Comparison of ENCODE assay signal across 7 mouse cellular contexts in the genomic region with DNA sequence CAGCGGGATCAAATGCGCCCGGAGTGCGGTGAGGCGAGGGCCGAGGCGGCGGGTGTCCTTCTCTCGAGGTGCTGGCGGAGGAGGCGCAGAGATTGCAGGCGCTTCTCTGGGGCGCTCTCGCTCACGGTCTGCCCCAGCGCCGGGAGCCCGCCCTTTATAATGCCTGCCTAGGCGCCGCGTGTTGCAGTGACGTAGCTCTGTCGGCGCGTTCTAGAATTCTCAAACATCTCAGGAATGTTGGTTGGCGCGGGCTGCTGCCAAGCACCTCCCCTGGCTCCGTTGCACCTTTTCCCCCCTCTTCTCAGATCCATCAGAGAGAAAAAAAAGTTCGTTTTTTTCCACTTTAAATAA. TPM values are rescaled to one million over a fixed set of nuclear protein-coding genes. Genes with fewer than 3 reads are reported as not detected.
DNase-seq lines count a peak whose midpoint lies in the region; ATAC-seq lines count a peak whose summit lies in the region.

A gene (minus strand): TSS at position 130 of the 351 bp plus-strand sequence.

- WGBS in intestine, embryonic 16.5 days: 0% methylated on average over 28 of the region's 29 CpGs

- H3K27me3 ChIP-seq in intestine, embryonic 16.5 days (replicated peaks; ENCODE audit: control insufficient read depth, insufficient read depth, low read length): no peaks in the 10 kb centered on the region

- H3K36me3 ChIP-seq in intestine, embryonic 16.5 days (ENCODE audit: control insufficient read depth, insufficient read depth, low read length): peaks cover 6% of the 10 kb centered on the region

- peak within 1 kb of the TSS; percentile 90 for H3K27ac ChIP-seq in intestine, embryonic 16.5 days (ENCODE audit: low read length)

- H3K4me1 ChIP-seq in intestine, embryonic 16.5 days (ENCODE audit: control insufficient read depth, insufficient read depth, low read length): peaks cover 3% of the 10 kb centered on the region; the same call in 1 of the 2 replicates

- peak; percentile 68 to 77 for DNase-seq in adrenal gland, adult 18-20 months (ENCODE audit: low spot score in 2 of 2)
- peak; percentile 89 for DNase-seq in embryo, embryonic 9.5 days (ENCODE audit: extremely low spot score)
- no peak for DNase-seq in gonadal fat pad, adult 2 months (ENCODE audit: low read depth)
- DNase-seq in liver: peak; percentile 68
- peak; percentile 88 for DNase-seq in neural tube, embryonic 10.5 days (ENCODE audit: extremely low spot score, low spot score)
- DNase-seq in urinary bladder, postnatal 10 days (ENCODE audit: low spot score): peak; percentile 32

- H3K9me3 ChIP-seq in intestine, embryonic 16.5 days (ENCODE audit: control insufficient read depth, low read length): no peaks in the 10 kb centered on the region

- H3K4me2 ChIP-seq in intestine, embryonic 16.5 days (ENCODE audit: low read depth, low read length): peak within 1 kb of the TSS; percentile 94

- H3K4me3 ChIP-seq in intestine, embryonic 16.5 days (ENCODE audit: low read length): peak within 1 kb of the TSS; percentile 68

- H3K9ac ChIP-seq in intestine, embryonic 16.5 days (ENCODE audit: low read depth, low read length): peak within 1 kb of the TSS; percentile 82

- peak; percentile 74 for ATAC-seq in intestine, embryonic 16.5 days

RNA-seq across cellular contexts. Expression of the gene that starts here (rescaled TPM):
- 10 to 100 TPM; 12.8 to 37.4 TPM for total RNA-seq in adrenal gland, adult 18-20 months (2021)
- polyA plus RNA-seq in gonadal fat pad, adult 2 months (2012; rRNA removed): 15.8 and 23.6 TPM in 2 replicates
- 50.3 and 55.5 TPM in 2 replicates for polyA plus RNA-seq in intestine, embryonic 16.5 days (2015; fragmentation: Nextera tagmentation; extraction: Ambion mirVana)
